Mouse (Mus musculus) spleen, postnatal 36 days (tissue): Measurements from ENCODE around the gene Med19.
"Not testable (repeated sequence)": the region's sequence is repeated elsewhere in the genome, so short reads cannot be mapped to it uniquely, and the experiment has no call there.

Experiments used
- DNase-seq, 2 experiments: peaks; one replicate each; pipeline ENCODE4 v3.0.0; 2022; ENCODE audit warnings: low spot score in 2 of 2, mixed read lengths in 1 of 2

Gene Med19

GRCm38 (mm10) chr2:84666081-84666480 is 12.1 kb upstream of the Med19 start:
- no peak for DNase-seq

GRCm38 (mm10) chr2:84669828-84670568 is 8.2 kb upstream of the Med19 start:
- no peak for DNase-seq

- DNase-seq, result peak; percentile 83 to 88
Observed at GRCm38 (mm10) chr2:84670569-84670933, 7.7 kb upstream of the Med19 start, which contains the start of gene Selenoh. TSS of gene Selenoh (minus strand) at chr2:84670770.

- DNase-seq, result not testable (repeated sequence)
Observed at GRCm38 (mm10) chr2:84671535-84671934, 6.7 kb upstream of the Med19 start.

- no peak for DNase-seq
Observed at GRCm38 (mm10) chr2:84677270-84677967, 783 bp upstream of the Med19 start.

GRCm38 (mm10) chr2:84679016-84679415 is 814 bp downstream of the Med19 start, which contains the start of gene Tmx2:
TSS of gene Tmx2 (minus strand) at chr2:84679140.
- DNase-seq, result no peak

- DNase-seq, result peak; percentile 36 to 60
Observed at GRCm38 (mm10) chr2:84682605-84683183, 4.5 kb downstream of the Med19 start.

- no peak for DNase-seq
Observed at GRCm38 (mm10) chr2:84688080-84688844, 10.1 kb downstream of the Med19 start.

- no peak for DNase-seq
Observed at GRCm38 (mm10) chr2:84690050-84690449, 11.8 kb downstream of the Med19 start.

GRCm38 (mm10) chr2:84695007-84695695 is 16.9 kb downstream of the Med19 start:
- DNase-seq, result no peak

GRCm38 (mm10) chr2:84703497-84703896 is 25.3 kb downstream of the Med19 start:
- no peak for DNase-seq

GRCm38 (mm10) chr2:84704329-84704728 is 26.1 kb downstream of the Med19 start:
- DNase-seq, result no peak

- no peak for DNase-seq
Observed at GRCm38 (mm10) chr2:84705295-84705694, 27.1 kb downstream of the Med19 start.

GRCm38 (mm10) chr2:84707523-84707922 is 29.3 kb downstream of the Med19 start:
- no peak for DNase-seq

GRCm38 (mm10) chr2:84711898-84712297 is 33.7 kb downstream of the Med19 start:
- no peak for DNase-seq

- DNase-seq, result no peak
Observed at GRCm38 (mm10) chr2:84714422-84714810, 36.2 kb downstream of the Med19 start.

- DNase-seq, result peak; percentile 98 to 99
Observed at GRCm38 (mm10) chr2:84714811-84715561, 36.8 kb downstream of the Med19 start, which contains the start of gene Zdhhc5. TSS of gene Zdhhc5 (minus strand) at chr2:84715180.

GRCm38 (mm10) chr2:84715562-84716361 is 37.6 kb downstream of the Med19 start:
- peak; percentile 90 to 92 for DNase-seq
